Mouse (Mus musculus): ENCODE data around the gene Ssbp3. TPM values are rescaled to one million over a fixed set of nuclear protein-coding genes. Genes with fewer than 3 reads are reported as not detected.

Ssbp3 gene
- polyA plus RNA-seq, 1 experiment from 2014 or later: 171 TPM

GRCm38 (mm10) chr4:107098791-107099525 is 188.5 kb downstream of the Ssbp3 start:
- Histone ChIP-seq H3K9ac (no peak overlapping the region), H3K9me3 (no peaks in the 10 kb centered on the region), H3K4me3 (no peak overlapping the region), H3K27me3 (no peaks in the 10 kb centered on the region), H3K27ac (no peak overlapping the region), H3K4me2 (replicated peaks) (no peak overlapping the region), H3K4me1 (peaks cover 32% of the 10 kb centered on the region), H3K36me3 (no peaks in the 10 kb centered on the region)
- no peak for ATAC-seq (ENCODE audit: low FRiP score, low read depth)
- WGBS: 59% methylated on average over 17 of the region's 17 CpGs

Other genes starting within 250 kb of the Ssbp3 start
- 110 and 113 TPM in 2 replicates for gene Ttc4, start 231.8 kb upstream of the Ssbp3 start, polyA plus RNA-seq (2015; fragmentation: Nextera tagmentation; extraction: Ambion mirVana)
- 0.51 and 0.70 TPM in 2 replicates for gene Mroh7, start 179.8 kb upstream of the Ssbp3 start, polyA plus RNA-seq (2015; fragmentation: Nextera tagmentation; extraction: Ambion mirVana)
- gene Fam151a, start 176.8 kb upstream of the Ssbp3 start, polyA plus RNA-seq (2015; fragmentation: Nextera tagmentation; extraction: Ambion mirVana): 0.26 and 0.28 TPM in 2 replicates
- gene Acot11, start 105.7 kb upstream of the Ssbp3 start, polyA plus RNA-seq (2015; fragmentation: Nextera tagmentation; extraction: Ambion mirVana): 5.1 and 5.5 TPM in 2 replicates
- 97.2 and 99.5 TPM in 2 replicates for gene Mrpl37, start 156.2 kb downstream of the Ssbp3 start, polyA plus RNA-seq (2015; fragmentation: Nextera tagmentation; extraction: Ambion mirVana)
- gene Cyb5rl, start 156.3 kb downstream of the Ssbp3 start, polyA plus RNA-seq (2015; fragmentation: Nextera tagmentation; extraction: Ambion mirVana): 7.0 and 7.3 TPM in 2 replicates
- gene Cdcp2, start 186.2 kb downstream of the Ssbp3 start, polyA plus RNA-seq (2015; fragmentation: Nextera tagmentation; extraction: Ambion mirVana): 0.08 TPM in 1 of 2 replicates, not detected in the other

Measured in limb, embryonic 13.5 days (tissue).